Mouse (Mus musculus) bone marrow macrophage, adult 2 months (primary cell): ENCODE measurements around the gene Gipc3.

ENCODE experiments used
- CTCF ChIP-seq: IDR thresholded peaks from 2 replicates; pipeline ENCODE4 v1.5.1; 2012; ENCODE audit warnings: low read depth, mild to moderate bottlenecking, low read length, moderate library complexity
- POLR2A ChIP-seq: IDR thresholded peaks from 2 replicates; pipeline ENCODE4 v1.6.1; 2012; ENCODE audit warnings: mild to moderate bottlenecking, low read depth, low read length, borderline replicate concordance

- TF ChIP-seq POLR2A, result no peak
- TF ChIP-seq CTCF, result no peak
Measured at GRCm38 (mm10) chr10:81317273-81317672, 25.8 kb downstream of the Gipc3 start.
